Mouse (Mus musculus): ENCODE measurements around the gene Rtbdn. TPM values are rescaled to one million over a fixed set of nuclear protein-coding genes. Genes with fewer than 3 reads are reported as not detected.

Rtbdn gene
- polyA plus RNA-seq, 1 experiment from 2014 or later, result 0.19 TPM

DNA sequence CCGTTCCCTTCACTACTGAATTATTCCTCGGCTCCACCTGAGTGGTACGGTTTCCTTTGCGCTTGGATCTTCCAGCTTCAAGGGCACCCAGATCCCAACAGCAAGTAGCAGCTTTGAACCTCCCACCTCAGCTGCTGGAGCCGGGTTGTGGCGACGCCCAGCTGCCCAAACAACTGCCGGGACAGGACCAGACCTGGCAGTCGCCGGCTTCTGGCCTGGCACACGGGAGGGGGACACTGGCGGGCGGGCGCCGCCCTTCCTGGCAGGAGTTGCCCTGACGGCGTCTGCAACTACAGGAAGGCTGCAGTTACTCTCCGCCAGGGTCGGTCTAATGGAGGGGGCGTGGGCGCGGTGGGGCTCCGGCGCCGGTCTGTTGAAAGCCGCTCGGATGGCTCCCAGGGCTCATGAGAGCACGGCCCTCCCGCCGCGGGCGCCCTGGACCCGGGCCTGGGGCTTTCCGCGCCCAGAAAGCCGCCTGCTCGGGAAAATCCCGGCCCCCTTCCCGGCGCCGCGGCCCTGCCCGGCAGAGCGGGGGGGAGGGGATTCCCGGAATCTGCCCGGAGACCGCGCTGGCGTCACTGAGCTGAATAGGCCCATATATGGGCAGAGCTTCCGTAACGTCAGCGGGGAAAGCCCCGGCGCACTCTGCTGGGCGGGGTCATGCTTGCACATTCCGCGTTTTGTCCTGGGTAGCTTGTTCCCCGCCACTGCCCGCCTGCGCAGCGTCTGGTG lies 29.4 kb downstream of the Rtbdn start:
- peaks cover 38% of the 10 kb centered on the region for H3K36me3 ChIP-seq
- H3K4me3 ChIP-seq, result peak overlapping the region; percentile 55
- ATAC-seq (ENCODE audit: insufficient number of reproducible peaks, low FRiP score, low TSS enrichment, low read depth), result peak; percentile 79
- no peaks in the 10 kb centered on the region for H3K9me3 ChIP-seq
- peaks cover 15% of the 10 kb centered on the region for H3K27me3 ChIP-seq
- under 1% methylated on average over 61 of the region's 61 CpGs for WGBS
- peak overlapping the region; percentile 96 for H3K4me2 ChIP-seq
- H3K27ac ChIP-seq, result peak overlapping the region; percentile 80
- peak overlapping the region; percentile 54 for H3K9ac ChIP-seq
- H3K4me1 ChIP-seq, result peaks cover 58% of the 10 kb centered on the region

DNA sequence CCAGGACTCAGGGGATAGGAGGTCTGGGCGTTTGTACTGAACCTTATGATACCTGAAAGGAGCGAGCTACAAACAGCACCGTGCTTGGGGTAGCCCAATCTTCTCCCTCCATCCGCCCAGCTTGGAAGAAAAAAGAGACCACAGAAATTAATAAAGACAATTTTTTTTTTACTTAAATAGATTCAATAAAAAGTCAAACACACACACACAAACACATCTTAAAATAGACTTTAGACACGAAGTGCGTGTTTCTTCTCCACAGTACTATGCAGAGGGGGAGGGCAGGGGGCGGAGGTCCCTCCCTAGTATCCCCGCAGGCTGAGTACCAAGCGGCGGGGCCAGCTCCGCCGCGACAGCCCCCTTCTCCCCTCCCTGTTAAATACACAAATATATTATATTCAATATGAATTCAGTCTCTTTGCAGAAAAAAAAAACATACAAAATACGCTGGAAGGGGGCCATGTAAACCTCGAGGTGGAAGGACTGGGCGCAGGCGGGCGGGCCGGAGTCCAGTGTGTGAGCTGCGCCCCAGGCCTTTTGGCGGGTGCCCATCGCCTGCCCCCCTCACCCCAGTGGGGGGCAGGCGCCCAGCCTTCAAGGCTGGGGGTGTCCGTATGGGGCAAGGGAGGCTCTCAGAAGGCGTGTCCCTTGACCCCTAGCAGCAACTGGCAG lies 30.1 kb downstream of the Rtbdn start:
- WGBS, result 2% methylated on average over 25 of the region's 25 CpGs
- Histone ChIP-seq H3K27me3 (peaks cover 15% of the 10 kb centered on the region), H3K4me2 (peak overlapping the region; percentile 96), H3K36me3 (peaks cover 31% of the 10 kb centered on the region), H3K9ac (peak overlapping the region; percentile 54), H3K4me3 (peak overlapping the region; percentile 55), H3K27ac (peak overlapping the region; percentile 80), H3K9me3 (no peaks in the 10 kb centered on the region), H3K4me1 (peaks cover 59% of the 10 kb centered on the region)
- ATAC-seq (ENCODE audit: insufficient number of reproducible peaks, low FRiP score, low TSS enrichment, low read depth), result no peak

DNA sequence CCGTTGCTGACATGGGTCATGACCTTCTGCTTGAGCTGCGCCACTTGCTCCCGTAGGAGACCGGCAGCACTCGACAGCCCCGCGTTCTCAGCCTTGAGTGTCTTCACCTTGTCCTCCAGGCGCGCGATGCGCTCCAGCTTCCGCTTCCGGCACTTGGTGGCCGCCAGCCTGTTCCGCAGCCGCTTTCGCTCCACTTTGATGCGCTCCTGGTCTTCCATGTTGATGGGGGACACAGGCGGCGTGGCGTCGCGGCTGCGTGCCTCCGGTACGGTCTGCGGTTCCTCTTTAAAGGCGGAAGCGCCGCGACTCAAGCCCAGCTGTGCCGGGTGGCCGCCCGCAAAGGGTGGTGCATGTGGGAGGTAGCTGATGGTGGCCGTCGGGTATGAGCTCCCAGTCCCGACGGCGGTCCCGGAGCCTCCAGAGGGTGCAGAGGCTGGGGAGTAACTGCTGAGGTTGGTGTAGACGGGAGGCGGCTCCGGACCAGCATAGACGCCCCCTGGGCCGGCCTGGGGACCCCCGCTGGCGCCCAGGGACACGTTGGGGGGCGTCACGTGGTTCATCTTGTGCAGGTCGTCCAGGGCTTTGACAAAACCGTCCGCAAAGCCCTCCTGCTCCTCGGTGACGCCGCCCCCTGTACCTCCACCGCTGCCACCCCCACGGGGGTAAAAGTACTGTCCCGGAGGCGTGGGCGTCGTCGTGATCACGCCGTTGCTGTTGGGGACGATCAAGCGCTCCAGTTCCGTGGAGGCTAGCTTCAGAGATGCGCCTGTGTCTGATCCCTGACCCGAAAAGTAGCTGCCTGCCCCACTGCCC lies 30.9 kb downstream of the Rtbdn start:
- under 1% methylated on average over 70 of the region's 70 CpGs for WGBS
- peaks cover 65% of the 10 kb centered on the region for H3K4me1 ChIP-seq
- no peak for ATAC-seq (ENCODE audit: insufficient number of reproducible peaks, low FRiP score, low TSS enrichment, low read depth)
- peak overlapping the region; percentile 96 for H3K4me2 ChIP-seq
- peak overlapping the region; percentile 55 for H3K4me3 ChIP-seq
- H3K36me3 ChIP-seq, result peaks cover 24% of the 10 kb centered on the region
- H3K27ac ChIP-seq, result peak overlapping the region; percentile 80
- peaks cover 15% of the 10 kb centered on the region for H3K27me3 ChIP-seq
- H3K9ac ChIP-seq, result peak overlapping the region; percentile 54
- no peaks in the 10 kb centered on the region for H3K9me3 ChIP-seq

DNA sequence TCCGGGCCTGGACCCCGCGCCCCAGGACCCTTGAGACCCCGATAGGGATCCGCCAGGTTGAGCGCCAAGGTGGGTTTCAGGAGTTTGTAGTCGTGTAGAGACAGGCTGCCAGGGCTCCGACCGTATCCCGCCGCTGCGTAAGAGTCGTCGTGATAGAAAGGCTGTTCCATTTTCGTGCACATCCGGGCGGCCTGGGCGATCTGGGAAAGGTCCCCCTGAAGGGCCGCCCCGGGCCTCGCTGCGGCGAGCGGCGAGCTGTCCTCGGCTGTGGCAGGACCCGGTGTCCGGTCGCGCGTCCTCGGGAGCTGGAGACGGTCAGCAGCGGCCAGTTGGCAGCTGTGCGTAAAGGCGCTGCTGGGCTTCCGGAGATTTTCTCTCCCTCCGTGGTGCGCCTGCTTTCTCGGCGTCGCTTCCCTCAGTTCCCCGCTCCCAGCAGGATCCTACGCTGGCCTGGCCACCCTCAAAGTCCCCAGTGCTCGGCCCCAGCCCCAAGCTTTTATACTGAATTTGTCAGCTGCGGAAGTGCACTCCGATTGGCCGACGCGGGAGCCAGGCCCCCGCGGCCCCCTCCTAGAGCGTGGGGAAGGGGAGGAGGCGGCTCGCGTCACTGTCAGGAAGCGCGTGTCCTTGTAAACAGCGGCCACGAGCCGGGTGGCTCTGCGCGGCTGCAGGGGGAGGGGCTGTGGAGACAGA lies 31.6 kb downstream of the Rtbdn start, which contains the start of gene Junb:
Gene Junb (minus strand): TSS at position 471 of the 693 bp plus-strand sequence.
- no peaks in the 10 kb centered on the region for H3K9me3 ChIP-seq
- WGBS, result under 1% methylated on average over 63 of the region's 63 CpGs
- H3K36me3 ChIP-seq, result peaks cover 17% of the 10 kb centered on the region
- ATAC-seq (ENCODE audit: insufficient number of reproducible peaks, low FRiP score, low TSS enrichment, low read depth), result peak; percentile 60
- peak within 1 kb of the TSS; percentile 80 for H3K27ac ChIP-seq
- peak within 1 kb of the TSS; percentile 55 for H3K4me3 ChIP-seq
- peaks cover 15% of the 10 kb centered on the region for H3K27me3 ChIP-seq
- peak within 1 kb of the TSS; percentile 54 for H3K9ac ChIP-seq
- peak within 1 kb of the TSS; percentile 96 for H3K4me2 ChIP-seq
- H3K4me1 ChIP-seq, result peaks cover 65% of the 10 kb centered on the region

DNA sequence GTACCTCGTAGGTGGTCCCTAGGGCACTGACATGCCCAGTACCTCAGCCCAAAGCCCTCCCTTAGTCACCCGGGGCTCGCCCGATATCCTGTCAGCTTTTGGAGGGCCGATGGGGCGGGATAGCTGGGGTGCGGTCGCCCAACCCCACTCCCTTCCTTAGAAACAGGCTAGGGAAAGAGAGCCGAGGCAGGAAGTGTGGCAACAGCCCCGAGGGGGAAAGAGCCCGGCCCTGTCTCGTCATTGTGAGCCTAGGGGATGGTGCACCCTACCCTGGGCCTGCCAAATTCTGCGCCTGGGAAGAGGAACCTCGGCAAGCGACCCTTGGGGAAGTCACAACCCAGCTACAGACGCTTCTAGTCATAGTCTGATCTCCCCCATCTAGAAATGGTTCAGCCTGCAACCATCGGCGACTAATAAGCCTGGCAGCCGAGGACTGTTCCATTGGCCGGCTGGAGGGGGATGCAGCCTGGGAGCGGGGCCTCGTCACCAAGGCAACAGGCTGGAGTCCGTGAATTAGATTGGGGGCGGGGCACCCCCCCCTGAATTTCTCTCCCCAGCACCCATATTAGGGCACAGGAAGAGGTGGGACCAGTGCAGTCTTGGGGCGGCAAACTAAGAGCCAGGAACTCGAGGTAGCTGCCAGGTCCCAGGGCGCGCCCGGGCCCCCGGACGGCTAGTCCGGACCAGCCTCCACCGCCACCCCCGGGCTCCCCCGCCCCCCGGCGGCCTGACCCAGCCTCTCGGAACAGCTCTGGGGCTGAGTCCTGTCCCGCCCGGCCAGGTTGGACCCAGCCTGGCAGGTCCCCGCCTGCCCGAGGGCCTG lies 33.0 kb downstream of the Rtbdn start:
- H3K4me2 ChIP-seq, result peak overlapping the region; percentile 96
- H3K4me3 ChIP-seq, result peak overlapping the region; percentile 55
- H3K27me3 ChIP-seq, result peaks cover 15% of the 10 kb centered on the region
- H3K9ac ChIP-seq, result peak overlapping the region; percentile 21; the same call in 1 of the 2 replicates
- WGBS, result 4% methylated on average over 41 of the region's 42 CpGs
- peak overlapping the region; percentile 80 for H3K27ac ChIP-seq
- H3K36me3 ChIP-seq, result peaks cover 4% of the 10 kb centered on the region; the same call in 1 of the 2 replicates
- ATAC-seq (ENCODE audit: insufficient number of reproducible peaks, low FRiP score, low TSS enrichment, low read depth), result peak; percentile 31
- peaks cover 73% of the 10 kb centered on the region for H3K4me1 ChIP-seq
- H3K9me3 ChIP-seq, result no peaks in the 10 kb centered on the region

DNA sequence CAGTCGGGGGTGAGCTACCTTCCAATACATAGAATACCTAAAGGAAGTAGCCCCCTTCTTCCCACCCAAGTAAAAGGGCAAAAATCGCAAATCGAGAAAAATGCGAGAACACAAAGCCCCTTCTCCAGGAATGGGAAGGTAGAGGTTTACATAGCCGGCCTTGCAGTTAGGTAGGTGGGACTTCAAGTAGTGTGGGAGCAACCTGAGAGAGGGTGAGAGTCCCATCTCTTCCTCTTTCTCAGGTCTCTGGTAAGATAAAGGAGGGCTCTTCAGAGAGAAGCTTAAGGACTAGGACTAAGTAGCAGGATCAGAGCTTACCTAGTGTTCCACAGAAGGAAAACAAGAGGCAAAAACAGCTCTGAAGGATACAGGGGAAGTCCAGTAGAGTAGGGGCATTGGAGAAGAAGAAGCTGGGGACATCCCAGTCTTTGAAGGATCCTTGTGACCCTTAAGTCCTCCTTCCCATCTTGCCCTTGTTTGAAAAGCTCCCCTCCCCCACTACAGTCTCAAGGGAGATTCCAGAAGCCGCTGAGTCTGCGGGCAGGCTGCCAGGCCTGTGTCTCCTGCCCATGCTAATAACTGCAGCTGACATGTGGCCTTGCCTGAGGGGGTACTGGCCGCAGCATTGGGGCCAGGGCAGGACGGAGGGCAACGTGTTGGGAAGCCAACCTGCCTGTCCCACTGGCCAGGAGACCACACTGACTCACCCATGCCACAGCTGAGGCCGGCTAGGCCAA lies 34.0 kb downstream of the Rtbdn start:
- H3K9me3 ChIP-seq, result no peaks in the 10 kb centered on the region
- H3K27ac ChIP-seq, result peak overlapping the region; percentile 65
- peaks cover 15% of the 10 kb centered on the region for H3K27me3 ChIP-seq
- no peak for ATAC-seq (ENCODE audit: insufficient number of reproducible peaks, low FRiP score, low TSS enrichment, low read depth)
- WGBS, result 26% methylated on average over 11 of the region's 11 CpGs
- H3K4me2 ChIP-seq, result peak overlapping the region; percentile 96
- H3K4me1 ChIP-seq, result peaks cover 76% of the 10 kb centered on the region
- H3K36me3 ChIP-seq, result no peaks in the 10 kb centered on the region
- no peak overlapping the region for H3K9ac ChIP-seq
- 0 out of 2 replicates have a peak overlapping the region, but pooled peaks have one; percentile 55 for H3K4me3 ChIP-seq

DNA sequence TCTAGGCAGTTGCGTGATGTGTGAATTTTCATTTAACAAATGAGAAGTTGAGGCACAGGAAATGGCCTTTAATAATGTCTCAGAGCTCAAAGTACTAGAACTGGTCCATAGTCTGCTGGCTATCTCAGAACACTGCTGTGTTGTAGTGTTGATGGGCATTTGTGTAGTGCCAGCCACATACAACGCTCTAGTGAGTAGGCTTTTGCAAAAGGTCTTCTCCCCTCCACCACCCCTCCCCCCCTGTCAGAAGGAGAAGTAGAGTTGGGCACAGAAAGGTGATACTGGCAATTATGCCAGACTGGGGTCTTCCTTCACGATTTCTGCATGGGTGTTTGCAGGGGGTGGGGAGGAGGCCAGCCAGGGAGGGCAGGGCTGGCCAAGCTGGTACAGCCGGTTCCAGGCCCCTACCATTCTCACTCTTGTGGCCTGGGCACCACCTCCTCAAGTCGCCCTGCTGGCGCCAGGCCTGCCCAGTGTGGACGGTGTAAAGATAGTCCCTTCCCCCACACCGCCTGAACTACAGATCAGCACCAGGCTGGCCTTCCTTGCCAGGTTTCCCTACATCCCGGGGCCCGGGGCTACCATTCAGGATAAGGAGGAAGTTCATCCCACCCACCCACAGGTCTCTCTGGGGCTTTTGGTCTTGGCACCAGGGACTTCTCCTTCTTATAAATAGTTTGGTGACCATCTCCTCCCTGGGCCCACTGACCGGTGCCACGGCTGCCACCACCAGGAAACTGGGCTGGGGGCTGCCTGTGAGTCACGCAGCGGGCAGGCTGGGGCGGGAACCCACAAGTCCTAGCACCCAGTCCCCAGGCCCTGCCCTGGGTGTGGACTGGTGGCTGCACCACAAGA lies 35.1 kb downstream of the Rtbdn start:
- H3K27ac ChIP-seq, result peak overlapping the region; percentile 44; the same call in 1 of the 2 replicates
- peaks cover 73% of the 10 kb centered on the region for H3K4me1 ChIP-seq
- no peak for ATAC-seq (ENCODE audit: insufficient number of reproducible peaks, low FRiP score, low TSS enrichment, low read depth)
- no peak overlapping the region for H3K4me2 ChIP-seq
- H3K9ac ChIP-seq, result no peak overlapping the region
- no peaks in the 10 kb centered on the region for H3K9me3 ChIP-seq
- H3K36me3 ChIP-seq, result no peaks in the 10 kb centered on the region
- 62% methylated on average over 15 of the region's 15 CpGs for WGBS
- no peak overlapping the region for H3K4me3 ChIP-seq
- peaks cover 18% of the 10 kb centered on the region for H3K27me3 ChIP-seq

DNA sequence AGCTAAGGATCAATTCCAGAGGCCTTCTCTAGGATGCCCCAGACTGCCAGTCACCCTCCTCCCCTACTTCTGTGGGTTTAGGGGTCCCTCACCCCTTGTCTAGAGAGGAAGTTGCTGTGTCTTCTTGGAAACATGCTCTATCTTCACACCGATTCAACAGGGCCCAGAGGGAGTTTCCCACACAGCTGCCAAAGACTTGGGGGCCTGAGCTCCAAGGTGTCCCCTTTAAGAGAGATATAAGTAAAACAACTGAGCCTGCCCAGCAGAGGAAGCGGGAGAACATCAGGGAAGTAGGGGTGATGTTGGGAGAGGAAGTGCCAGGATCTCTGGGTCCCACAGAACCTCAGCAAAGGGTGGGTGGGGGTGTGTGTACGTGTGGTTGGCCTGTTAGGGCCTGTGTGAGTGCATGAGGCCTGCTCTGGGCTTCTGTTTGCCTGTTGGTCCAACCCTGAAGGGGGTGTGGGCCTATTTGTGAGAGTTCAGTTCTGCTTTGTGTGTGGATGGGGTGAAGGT lies 35.8 kb downstream of the Rtbdn start:
- Histone ChIP-seq H3K4me1 (peaks cover 66% of the 10 kb centered on the region), H3K9ac (no peak overlapping the region), H3K27ac (peak overlapping the region; percentile 44; the same call in 1 of the 2 replicates), H3K9me3 (no peaks in the 10 kb centered on the region), H3K4me3 (no peak overlapping the region), H3K27me3 (peaks cover 11% of the 10 kb centered on the region), H3K4me2 (no peak overlapping the region), H3K36me3 (no peaks in the 10 kb centered on the region)
- 45% methylated on average over 3 of the region's 3 CpGs for WGBS
- no peak for ATAC-seq (ENCODE audit: insufficient number of reproducible peaks, low FRiP score, low TSS enrichment, low read depth)

DNA sequence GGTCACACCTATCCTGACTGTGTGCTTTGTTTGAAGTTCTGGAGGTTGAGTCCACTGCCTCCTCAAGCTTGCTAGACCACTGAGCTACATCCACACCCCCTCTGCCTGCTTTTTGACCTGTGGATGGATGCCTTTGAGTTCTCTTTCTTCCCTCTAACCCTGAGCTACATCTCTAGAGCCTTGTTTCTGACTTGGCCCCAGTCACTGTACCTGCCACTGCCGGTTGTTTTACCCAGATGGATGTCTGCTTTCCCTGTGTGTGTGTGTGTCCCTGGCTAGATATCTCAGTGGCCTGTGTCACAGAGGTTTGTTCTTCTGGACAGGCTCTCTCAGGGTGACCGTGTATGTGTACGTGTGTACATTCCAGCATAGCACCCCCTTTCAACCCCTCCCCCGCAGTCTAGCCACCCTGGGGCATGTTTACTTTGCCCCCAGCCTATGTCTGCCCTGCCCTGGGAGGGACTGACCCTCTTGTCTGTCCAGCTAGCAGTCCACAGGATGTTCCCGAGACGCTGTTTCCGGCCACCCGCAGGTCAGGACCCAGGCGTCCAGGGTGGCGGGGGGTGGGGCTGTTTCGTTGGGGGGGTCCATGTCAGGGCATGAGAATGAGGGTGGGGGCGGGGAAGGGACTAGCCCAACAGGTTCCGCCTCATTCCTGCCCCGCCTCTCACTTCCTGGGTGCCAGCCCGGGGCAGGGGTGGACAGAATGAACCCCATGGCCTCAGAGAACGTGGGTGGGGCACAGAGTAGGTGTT lies 37.7 kb downstream of the Rtbdn start:
- 0 out of 2 replicates have a peak, but pooled peaks cover 4% of the 10 kb centered on the region for H3K27me3 ChIP-seq
- H3K4me1 ChIP-seq, result peaks cover 51% of the 10 kb centered on the region
- WGBS, result 9% methylated on average over 16 of the region's 16 CpGs
- no peak for ATAC-seq (ENCODE audit: insufficient number of reproducible peaks, low FRiP score, low TSS enrichment, low read depth)
- peak overlapping the region; percentile 51; the same call in 1 of the 2 replicates for H3K4me3 ChIP-seq
- H3K27ac ChIP-seq, result peak overlapping the region; percentile 81
- no peaks in the 10 kb centered on the region for H3K36me3 ChIP-seq
- H3K9me3 ChIP-seq, result no peaks in the 10 kb centered on the region
- peak overlapping the region; percentile 95 for H3K4me2 ChIP-seq
- H3K9ac ChIP-seq, result 0 out of 2 replicates have a peak overlapping the region, but pooled peaks have one; percentile 39

All from limb, embryonic 15.5 days (tissue).